Mouse (Mus musculus) heart, embryonic 12.5 days (tissue): ENCODE results near the gene D8Ertd738e. TPM values are rescaled to one million over a fixed set of nuclear protein-coding genes. Genes with fewer than 3 reads are reported as not detected.
"Not testable (repeated sequence)": the region's sequence is repeated elsewhere in the genome, so short reads cannot be mapped to it uniquely, and the experiment has no call there.

ENCODE experiments used
- ATAC-seq: fragments of 200-750 bp; cut with Nextera tagmentation; 2 replicates; pipeline ENCODE4 v1.8.0; 2017; ENCODE audit warnings: moderate TSS enrichment, moderate library complexity; ENCODE audit not compliant: insufficient number of reproducible peaks, low FRiP score
- H3K27ac ChIP-seq: fragments of 300-500 bp; sonication (generic); 2 replicates; pipeline ENCODE4 v1.5.1; 2016; ENCODE audit warnings: mild to moderate bottlenecking, moderate library complexity; ENCODE audit not compliant: poor library complexity, severe bottlenecking
- H3K27me3 ChIP-seq: fragments of 300-500 bp; sonication (generic); replicated peaks from 2 replicates; pipeline ENCODE4 v1.6.1; 2016; ENCODE audit warnings: mild to moderate bottlenecking, moderate library complexity
- H3K36me3 ChIP-seq: fragments of 300-500 bp; sonication (generic); 2 replicates; pipeline ENCODE4 v1.6.1; 2016; ENCODE audit warnings: mild to moderate bottlenecking, moderate library complexity
- H3K4me1 ChIP-seq: fragments of 300-500 bp; sonication (generic); replicated peaks from 2 replicates; pipeline ENCODE4 v1.6.1; 2016; ENCODE audit warnings: mild to moderate bottlenecking
- H3K4me2 ChIP-seq: fragments of 300-500 bp; sonication (generic); 2 replicates; pipeline ENCODE4 v1.6.1; 2016; ENCODE audit warnings: mild to moderate bottlenecking, moderate library complexity
- H3K4me3 ChIP-seq: fragments of 300-500 bp; sonication (generic); 2 replicates; pipeline ENCODE4 v1.5.1; 2016; ENCODE audit warnings: mild to moderate bottlenecking
- H3K9ac ChIP-seq: fragments of 300-500 bp; sonication (generic); 2 replicates; pipeline ENCODE4 v1.6.1; 2016; ENCODE audit warnings: mild to moderate bottlenecking, moderate library complexity
- H3K9me3 ChIP-seq: fragments of 300-500 bp; sonication (generic); replicated peaks from 2 replicates; pipeline ENCODE4 v1.6.1; 2016; ENCODE audit warnings: mild to moderate bottlenecking, moderate library complexity
- WGBS: fragments of 180-500 bp; shearing (Covaris S2); methylation state at CpG from one replicate; pipeline ENCODE4 v1.1.7; 2016; 5-methylcytosine and 5-hydroxymethylcytosine counted together
- polyA plus RNA-seq: library from polyadenylated mRNA; unstranded; fragments of >200 nt; fragmentation: Nextera tagmentation; extraction: Ambion mirVana; gene quantifications from 2 replicates; pipeline ENCODE4 v1.2.1, GENCODE M21; 2016

The D8Ertd738e gene
- polyA plus RNA-seq = 281 and 286 TPM in 2 replicates

DNA sequence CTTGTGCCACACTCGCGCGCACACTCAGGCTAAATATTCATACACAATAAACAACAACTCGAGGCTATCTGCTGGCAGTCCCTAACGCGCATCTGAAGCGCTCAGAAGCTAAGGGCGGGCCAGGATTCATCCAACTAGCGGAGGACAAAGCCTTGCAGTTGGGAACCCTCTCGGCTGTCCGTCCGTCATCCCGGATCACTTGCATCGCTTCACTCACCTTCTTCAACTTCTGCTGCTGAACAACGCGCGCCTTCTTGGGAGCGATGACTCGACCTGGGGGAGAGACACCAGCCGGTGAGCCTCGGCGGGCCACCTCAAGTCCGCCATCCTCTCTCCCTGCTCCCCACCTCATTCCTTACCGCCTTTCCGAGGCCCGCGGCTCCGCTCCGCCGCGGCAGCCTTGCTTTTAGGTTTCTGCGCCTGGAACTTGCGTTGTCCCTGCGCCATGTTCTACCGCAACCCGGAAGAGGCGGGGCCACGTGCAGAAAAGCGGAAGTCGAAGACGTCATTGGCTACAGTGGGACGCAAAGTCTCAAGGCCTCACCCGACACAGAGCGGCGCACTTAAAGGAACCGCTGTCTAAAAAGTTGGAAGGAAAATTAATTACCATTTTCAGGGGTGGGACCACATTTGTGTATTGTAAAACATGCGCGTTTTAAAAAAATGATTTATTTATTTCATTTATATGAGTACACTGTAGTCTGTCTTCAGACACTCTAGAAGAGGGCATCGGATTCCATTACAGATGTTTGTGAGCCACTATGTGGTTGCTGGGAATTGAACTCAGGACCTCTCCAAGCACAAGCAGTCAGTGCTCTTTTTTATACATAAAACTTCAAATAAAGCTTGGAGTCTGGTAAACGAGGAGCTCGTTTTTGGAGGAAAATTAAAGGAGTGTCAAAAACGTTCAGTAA is at the start of gene D8Ertd738e:
Gene D8Ertd738e (minus strand): TSS at position 463 of the 914 bp plus-strand sequence.
- peaks cover 3% of the 10 kb centered on the region; the same call in 1 of the 2 replicates for H3K4me1 ChIP-seq
- peak; percentile 94 for ATAC-seq
- no peaks in the 10 kb centered on the region for H3K27me3 ChIP-seq
- H3K9ac ChIP-seq = peak within 1 kb of the TSS; percentile 79
- WGBS = 4% methylated on average over 52 of the region's 52 CpGs
- H3K9me3 ChIP-seq = no peaks in the 10 kb centered on the region
- H3K27ac ChIP-seq = peak within 1 kb of the TSS; percentile 62
- H3K4me2 ChIP-seq = peak within 1 kb of the TSS; percentile 83
- H3K36me3 ChIP-seq = peaks cover 68% of the 10 kb centered on the region
- peak within 1 kb of the TSS; percentile 69 for H3K4me3 ChIP-seq

DNA sequence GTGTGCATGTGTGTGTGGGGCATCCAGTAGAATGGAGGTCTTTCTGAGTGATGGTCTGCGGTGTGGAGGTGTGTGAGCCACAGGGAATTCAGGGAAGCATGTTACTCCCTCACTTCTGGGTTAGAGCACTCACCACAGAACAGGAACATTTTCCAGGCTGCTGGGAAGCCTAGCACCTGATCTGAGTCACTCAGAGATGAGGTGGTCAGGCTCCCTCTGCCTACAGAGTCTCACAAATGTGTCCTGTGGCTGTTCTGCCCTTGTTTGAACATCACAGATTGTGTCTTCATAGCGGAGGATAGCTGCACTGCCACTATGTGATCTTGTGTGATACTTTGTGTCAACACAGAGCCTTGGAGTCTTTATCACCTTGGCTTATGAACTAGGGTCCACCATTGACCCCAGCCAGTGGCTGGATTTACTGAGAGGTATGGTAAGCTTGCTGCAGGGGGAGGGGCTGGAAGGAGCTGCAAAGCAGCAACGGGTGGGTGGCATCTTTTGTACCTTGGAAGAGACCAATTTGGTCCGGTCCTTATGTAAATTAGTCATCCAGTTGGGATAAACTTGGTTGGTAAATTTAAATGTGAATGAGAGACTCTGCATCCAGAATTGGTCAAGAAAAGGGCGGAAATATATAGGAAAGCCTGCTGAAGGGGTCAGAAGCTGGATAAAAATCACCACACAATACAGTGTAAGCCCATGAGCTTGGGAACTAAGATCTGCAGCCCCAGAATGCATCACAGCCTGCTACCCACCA is 47.7 kb upstream of the D8Ertd738e start:
- H3K4me2 ChIP-seq = no peak overlapping the region
- H3K36me3 ChIP-seq = no peaks in the 10 kb centered on the region
- 64% methylated on average over 5 of the region's 5 CpGs for WGBS
- no peaks in the 10 kb centered on the region for H3K9me3 ChIP-seq
- no peak overlapping the region for H3K27ac ChIP-seq
- no peak for ATAC-seq
- H3K27me3 ChIP-seq = peaks cover 4% of the 10 kb centered on the region; the same call in 1 of the 2 replicates
- no peak overlapping the region for H3K9ac ChIP-seq
- no peaks in the 10 kb centered on the region for H3K4me1 ChIP-seq
- H3K4me3 ChIP-seq = no peak overlapping the region

GRCm38 (mm10) chr8:84291688-84292087 is 42.2 kb upstream of the D8Ertd738e start:
- Histone ChIP-seq H3K27ac (no peak overlapping the region), H3K4me1 (no peaks in the 10 kb centered on the region), H3K4me2 (no peak overlapping the region), H3K27me3 (peaks cover 4% of the 10 kb centered on the region; the same call in 1 of the 2 replicates), H3K9ac (no peak overlapping the region), H3K4me3 (no peak overlapping the region), H3K36me3 (no peaks in the 10 kb centered on the region), H3K9me3 (no peaks in the 10 kb centered on the region)
- WGBS = 21% methylated on average over 8 of the region's 8 CpGs
- no peak for ATAC-seq

DNA sequence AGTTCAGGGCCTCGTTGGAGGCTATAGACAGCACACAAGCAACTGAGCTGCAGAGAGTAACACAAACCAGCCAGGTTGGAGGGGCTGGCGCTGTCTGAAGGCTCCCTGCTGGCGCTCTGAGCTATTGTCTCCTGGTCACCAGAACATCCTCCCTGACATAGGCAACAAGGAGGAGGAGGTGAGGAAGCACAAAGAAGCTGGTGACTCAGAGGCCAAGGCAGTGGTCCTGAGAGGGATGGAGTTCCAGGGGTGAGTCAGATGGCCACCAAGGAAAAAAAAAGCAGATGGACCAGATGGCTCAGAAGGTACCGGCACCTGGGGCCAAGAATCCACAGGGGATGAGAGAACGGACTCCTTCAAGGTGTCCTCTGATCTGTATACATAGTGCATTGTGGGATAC is 41.6 kb upstream of the D8Ertd738e start:
- H3K4me1 ChIP-seq = no peaks in the 10 kb centered on the region
- WGBS = 75% methylated on average over 5 of the region's 5 CpGs
- no peak overlapping the region for H3K4me3 ChIP-seq
- no peak overlapping the region for H3K27ac ChIP-seq
- H3K9me3 ChIP-seq = no peaks in the 10 kb centered on the region
- no peak overlapping the region for H3K9ac ChIP-seq
- no peaks in the 10 kb centered on the region for H3K36me3 ChIP-seq
- peaks cover 4% of the 10 kb centered on the region; the same call in 1 of the 2 replicates for H3K27me3 ChIP-seq
- ATAC-seq = no peak
- H3K4me2 ChIP-seq = no peak overlapping the region

GRCm38 (mm10) chr8:84288892-84289291 is 39.4 kb upstream of the D8Ertd738e start:
- no peaks in the 10 kb centered on the region for H3K9me3 ChIP-seq
- no peak overlapping the region for H3K9ac ChIP-seq
- H3K27me3 ChIP-seq = peaks cover 4% of the 10 kb centered on the region; the same call in 1 of the 2 replicates
- H3K27ac ChIP-seq = no peak overlapping the region
- H3K4me2 ChIP-seq = no peak overlapping the region
- WGBS = 54% methylated on average over 2 of the region's 2 CpGs
- no peak for ATAC-seq
- no peak overlapping the region for H3K4me3 ChIP-seq
- H3K36me3 ChIP-seq = no peaks in the 10 kb centered on the region
- H3K4me1 ChIP-seq = peaks cover 9% of the 10 kb centered on the region

- H3K9me3 ChIP-seq, H3K27ac ChIP-seq, H3K4me3 ChIP-seq, ATAC-seq, H3K27me3 ChIP-seq, H3K36me3 ChIP-seq, H3K4me2 ChIP-seq, H3K9ac ChIP-seq: not testable (repeated sequence)
- H3K4me1 ChIP-seq = peaks cover 11% of the 10 kb centered on the region
- WGBS = 50% methylated on average over 5 of the region's 5 CpGs
Measured at GRCm38 (mm10) chr8:84285665-84286064, 36.1 kb upstream of the D8Ertd738e start.

- Histone ChIP-seq H3K27me3 (no peaks in the 10 kb centered on the region), H3K9me3 (no peaks in the 10 kb centered on the region), H3K4me2 (peak overlapping the region; percentile 58), H3K27ac (no peak overlapping the region), H3K4me3 (peak overlapping the region; percentile 25), H3K36me3 (no peaks in the 10 kb centered on the region), H3K9ac (no peak overlapping the region; the same call in 1 of the 2 replicates), H3K4me1 (peaks cover 12% of the 10 kb centered on the region)
- no peak for ATAC-seq
- WGBS = 16% methylated on average over 9 of the region's 9 CpGs
Measured at GRCm38 (mm10) chr8:84284608-84285063, 35.1 kb upstream of the D8Ertd738e start.

DNA sequence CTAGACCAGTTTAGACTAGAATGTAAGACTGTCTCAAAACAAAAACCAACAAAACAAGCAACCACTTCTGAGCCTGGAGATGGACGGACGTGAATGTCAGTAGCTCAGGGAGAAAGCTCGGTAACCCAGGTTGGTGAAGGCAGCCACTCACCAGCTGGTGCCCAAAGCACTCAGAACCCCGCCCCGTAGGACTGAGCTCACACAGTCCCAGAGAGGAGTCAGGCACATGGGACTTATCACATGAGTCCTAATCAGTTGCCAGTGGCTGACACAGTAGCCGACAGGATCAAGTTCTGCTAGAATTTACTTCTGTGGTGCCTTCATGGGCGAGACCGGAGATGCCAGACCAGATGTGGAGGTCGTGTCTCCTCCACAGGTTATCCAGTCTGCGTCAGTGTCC is 31.3 kb upstream of the D8Ertd738e start:
- no peak overlapping the region for H3K4me2 ChIP-seq
- 52% methylated on average over 10 of the region's 10 CpGs for WGBS
- H3K27me3 ChIP-seq = no peaks in the 10 kb centered on the region
- H3K4me1 ChIP-seq = peaks cover 20% of the 10 kb centered on the region
- no peak overlapping the region for H3K27ac ChIP-seq
- H3K9ac ChIP-seq = no peak overlapping the region
- H3K36me3 ChIP-seq = no peaks in the 10 kb centered on the region
- H3K4me3 ChIP-seq = no peak overlapping the region
- ATAC-seq = no peak
- no peaks in the 10 kb centered on the region for H3K9me3 ChIP-seq

GRCm38 (mm10) chr8:84276447-84276846 is 26.9 kb upstream of the D8Ertd738e start:
- no peak overlapping the region for H3K27ac ChIP-seq
- no peaks in the 10 kb centered on the region for H3K9me3 ChIP-seq
- H3K9ac ChIP-seq = no peak overlapping the region
- H3K4me3 ChIP-seq = no peak overlapping the region
- no peaks in the 10 kb centered on the region for H3K27me3 ChIP-seq
- no peak overlapping the region for H3K4me2 ChIP-seq
- WGBS = 63% methylated on average over 1 of the region's 1 CpGs
- no peaks in the 10 kb centered on the region for H3K36me3 ChIP-seq
- peaks cover 12% of the 10 kb centered on the region for H3K4me1 ChIP-seq
- ATAC-seq = no peak

- Histone ChIP-seq H3K27ac (no peak overlapping the region), H3K4me2 (no peak overlapping the region), H3K27me3 (no peaks in the 10 kb centered on the region), H3K36me3 (no peaks in the 10 kb centered on the region), H3K4me3 (no peak overlapping the region), H3K4me1 (peaks cover 17% of the 10 kb centered on the region), H3K9ac (no peak overlapping the region), H3K9me3 (no peaks in the 10 kb centered on the region)
- ATAC-seq = no peak
- WGBS = 81% methylated on average over 3 of the region's 3 CpGs
Measured at GRCm38 (mm10) chr8:84273968-84274367, 24.4 kb upstream of the D8Ertd738e start.

DNA sequence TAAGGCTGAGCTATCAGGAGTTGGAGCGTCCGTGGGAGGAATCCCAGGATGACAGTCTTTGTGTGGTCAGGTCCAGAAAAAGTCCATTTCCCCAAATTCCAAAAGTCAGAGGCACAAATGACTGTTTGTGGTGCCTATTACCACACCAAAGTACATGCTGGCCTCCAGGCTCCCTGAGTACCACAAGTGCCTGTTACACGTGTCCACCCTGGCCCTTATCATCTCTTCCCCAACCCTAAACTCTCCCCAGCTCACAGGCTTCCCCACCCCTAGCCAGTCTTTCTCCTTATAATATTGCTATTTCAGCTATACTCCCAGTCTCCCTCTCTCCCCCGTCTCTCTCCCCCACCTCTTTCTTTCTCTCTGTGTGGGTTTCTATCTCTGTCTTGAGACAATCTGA is 22.8 kb upstream of the D8Ertd738e start:
- 72% methylated on average over 4 of the region's 4 CpGs for WGBS
- no peaks in the 10 kb centered on the region for H3K27me3 ChIP-seq
- no peak overlapping the region for H3K27ac ChIP-seq

More for the DNA sequence above, 22.8 kb upstream of the D8Ertd738e start:
- H3K9ac ChIP-seq = no peak overlapping the region
- H3K4me1 ChIP-seq = peaks cover 16% of the 10 kb centered on the region
- no peak overlapping the region for H3K4me3 ChIP-seq
- no peak for ATAC-seq
- H3K4me2 ChIP-seq = no peak overlapping the region
- no peaks in the 10 kb centered on the region for H3K9me3 ChIP-seq
- peaks cover 6% of the 10 kb centered on the region; the same call in 1 of the 2 replicates for H3K36me3 ChIP-seq
